Mouse (Mus musculus) C2C12 (cell line): Measurements from ENCODE around the gene Aes.

Source experiments
- CEBPB ChIP-seq: IDR thresholded peaks from one replicate; pipeline ENCODE4 v1.6.1; 2011; ENCODE audit warnings: low read depth, mild to moderate bottlenecking, control low read depth, moderate library complexity
- CTCF ChIP-seq: IDR thresholded peaks from one replicate; pipeline ENCODE4 v1.5.1; 2011; ENCODE audit not compliant: control insufficient read depth, insufficient read depth, insufficient read length

- TF ChIP-seq CEBPB (peak; percentile 94), CTCF (no peak)
These were observed 37.3 kb downstream of the Aes start for GRCm38 (mm10) chr10:81596611-81597010.
